Mouse (Mus musculus) megakaryocyte, embryonic 14.5 days (primary cell): Measurements from ENCODE around the gene Rwdd4a. TPM values are rescaled to one million over a fixed set of nuclear protein-coding genes. Genes with fewer than 3 reads are reported as not detected.

ENCODE experiments used
- H3K27me3 ChIP-seq: replicated peaks from 2 replicates; pipeline ENCODE3; 2012; ENCODE audit warnings: inconsistent platforms
- H3K36me3 ChIP-seq: replicated peaks from 2 replicates; pipeline ENCODE3; 2012; ENCODE audit warnings: low read length, inconsistent platforms, mixed read lengths
- H3K4me1 ChIP-seq: 2 replicates; pipeline ENCODE4 v1.6.1; 2012; ENCODE audit warnings: inconsistent platforms
- H3K4me3 ChIP-seq: replicated peaks from 2 replicates; pipeline ENCODE3; 2012; ENCODE audit warnings: moderate library complexity, mild to moderate bottlenecking, inconsistent platforms
- H3K9me3 ChIP-seq: 2 replicates; pipeline ENCODE4 v1.6.1; 2012; ENCODE audit warnings: inconsistent platforms
- FLI1 ChIP-seq: IDR thresholded peaks from 2 replicates; pipeline ENCODE4 v1.6.1; 2012; ENCODE audit warnings: low read length, inconsistent platforms, mixed read lengths
- GATA1 ChIP-seq: IDR thresholded peaks from 3 replicates; pipeline ENCODE4 v1.6.1; 2012; ENCODE audit warnings: mixed read lengths, low read length, inconsistent platforms, borderline replicate concordance
- polyA plus RNA-seq: library from polyadenylated mRNA; stranded (reverse); fragments of >175 nt; gene quantifications from 2 replicates; pipeline ENCODE4 v1.2.3, GENCODE M21; 2012; ENCODE audit warnings: low replicate concordance; ENCODE audit not compliant: insufficient read depth

Gene Rwdd4a
- polyA plus RNA-seq, 1 experiment: 12.3 TPM

GRCm38 (mm10) chr8:47581454-47581853, 48.0 kb downstream of the Rwdd4a start:
- TF ChIP-seq GATA1 (no peak), FLI1 (no peak)
- Histone ChIP-seq H3K36me3 (no peaks in the 10 kb centered on the region), H3K4me1 (no peaks in the 10 kb centered on the region), H3K9me3 (peaks cover 22% of the 10 kb centered on the region), H3K4me3 (no peak overlapping the region), H3K27me3 (no peaks in the 10 kb centered on the region)

- H3K4me3 ChIP-seq: no peak overlapping the region
- TF ChIP-seq FLI1 (no peak), GATA1 (no peak)
- H3K36me3 ChIP-seq: no peaks in the 10 kb centered on the region
- H3K27me3 ChIP-seq: no peaks in the 10 kb centered on the region
- no peaks in the 10 kb centered on the region for H3K9me3 ChIP-seq
- no peaks in the 10 kb centered on the region for H3K4me1 ChIP-seq
These were observed 55.2 kb downstream of the Rwdd4a start for GRCm38 (mm10) chr8:47588616-47589015.

- Histone ChIP-seq H3K36me3 (no peaks in the 10 kb centered on the region), H3K9me3 (no peaks in the 10 kb centered on the region), H3K4me1 (no peaks in the 10 kb centered on the region), H3K4me3 (no peak overlapping the region), H3K27me3 (no peaks in the 10 kb centered on the region)
- no peak for TF ChIP-seq GATA1
- TF ChIP-seq FLI1: no peak
These were observed 56.9 kb downstream of the Rwdd4a start for GRCm38 (mm10) chr8:47590400-47590799.

GRCm38 (mm10) chr8:47600664-47601063, 67.2 kb downstream of the Rwdd4a start:
- H3K4me1 ChIP-seq: no peaks in the 10 kb centered on the region
- H3K4me3 ChIP-seq: no peak overlapping the region
- TF ChIP-seq GATA1: no peak
- no peak for TF ChIP-seq FLI1
- H3K36me3 ChIP-seq: no peaks in the 10 kb centered on the region
- no peaks in the 10 kb centered on the region; the same call in 1 of the 2 replicates for H3K9me3 ChIP-seq
- no peaks in the 10 kb centered on the region for H3K27me3 ChIP-seq

Other genes starting within 250 kb of the Rwdd4a start
- gene Stox2, start 87.3 kb upstream of the Rwdd4a start, polyA plus RNA-seq: not detected in 2 replicates
- gene Trappc11, start 194 bp upstream of the Rwdd4a start, polyA plus RNA-seq: 2.3 and 3.4 TPM in 2 replicates
- 5.4 and 5.7 TPM in 2 replicates for gene Ing2, start 141.9 kb downstream of the Rwdd4a start, polyA plus RNA-seq
- gene Cdkn2aip, start 180.3 kb downstream of the Rwdd4a start, polyA plus RNA-seq: 4.5 and 5.9 TPM in 2 replicates